Mouse (Mus musculus) embryonic facial prominence, embryonic 15.5 days (tissue): ENCODE data around the gene Gm867. TPM values are rescaled to one million over a fixed set of nuclear protein-coding genes. Genes with fewer than 3 reads are reported as not detected.
A peak's percentile ranks its signal among the peaks of the same experiment; 100 is the strongest.

Experiments
- ATAC-seq: fragments of 200-750 bp; cut with Nextera tagmentation; 2 replicates; pipeline ENCODE4 v1.8.0; 2017; ENCODE audit warnings: low read depth, moderate TSS enrichment; ENCODE audit not compliant: insufficient number of reproducible peaks, low FRiP score, low TSS enrichment
- H3K27ac ChIP-seq: fragments of 300-500 bp; sonication (generic); replicated peaks from 2 replicates; pipeline ENCODE4 v1.5.1; 2015; ENCODE audit warnings: mild to moderate bottlenecking, inconsistent platforms
- H3K27me3 ChIP-seq: fragments of 300-500 bp; sonication (generic); 2 replicates; pipeline ENCODE4 v1.6.1; 2015; ENCODE audit warnings: inconsistent platforms
- H3K36me3 ChIP-seq: fragments of 300-500 bp; sonication (generic); 2 replicates; pipeline ENCODE4 v1.6.1; 2015; ENCODE audit warnings: mild to moderate bottlenecking, inconsistent platforms
- H3K4me1 ChIP-seq: fragments of 300-500 bp; sonication (generic); 2 replicates; pipeline ENCODE4 v1.6.1; 2015; ENCODE audit warnings: inconsistent platforms
- H3K4me2 ChIP-seq: fragments of 300-500 bp; sonication (generic); replicated peaks from 2 replicates; pipeline ENCODE4 v1.6.1; 2015; ENCODE audit warnings: mild to moderate bottlenecking, inconsistent platforms
- H3K4me3 ChIP-seq: fragments of 300-500 bp; sonication (generic); replicated peaks from 2 replicates; pipeline ENCODE4 v1.5.1; 2015; ENCODE audit warnings: mild to moderate bottlenecking, inconsistent platforms
- H3K9ac ChIP-seq: fragments of 300-500 bp; sonication (generic); 2 replicates; pipeline ENCODE4 v1.6.1; 2015; ENCODE audit warnings: inconsistent platforms
- H3K9me3 ChIP-seq: fragments of 300-500 bp; sonication (generic); replicated peaks from 2 replicates; pipeline ENCODE4 v1.6.1; 2016; ENCODE audit warnings: inconsistent platforms
- WGBS: fragments of 180-500 bp; shearing (Covaris S2); methylation state at CpG from one replicate; pipeline ENCODE4 v1.1.7; 2015; 5-methylcytosine and 5-hydroxymethylcytosine counted together
- polyA plus RNA-seq: library from polyadenylated mRNA; unstranded; fragments of >200 nt; fragmentation: Nextera tagmentation; extraction: Ambion mirVana; gene quantifications from 2 replicates; pipeline ENCODE4 v1.2.1, GENCODE M21; 2015

The Gm867 gene
- polyA plus RNA-seq, 1 experiment from 2014 or later: 0.89 TPM

DNA sequence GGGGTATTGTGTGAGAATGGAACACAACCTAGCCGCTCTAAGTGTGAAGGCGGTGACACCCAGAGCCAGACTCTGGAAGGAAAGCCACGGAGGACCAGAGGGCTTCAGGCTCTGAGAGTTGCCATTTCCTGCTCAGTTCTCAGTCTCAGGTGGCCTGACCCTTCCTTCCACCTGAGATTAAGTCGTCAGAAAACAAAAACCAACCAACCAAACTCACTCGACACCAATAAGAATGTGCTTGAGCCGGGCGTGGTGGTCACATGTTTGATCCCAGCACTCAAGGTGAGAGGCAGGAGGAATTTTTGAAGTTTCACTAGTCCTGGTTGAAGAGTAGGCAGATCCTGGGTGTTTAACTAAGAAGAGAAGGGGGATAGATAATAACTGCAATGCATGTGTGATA, 5.4 kb upstream of the Gm867 start:
- ATAC-seq: no peak
- 80% methylated on average over 7 of the region's 7 CpGs for WGBS
- no peak overlapping the region for H3K9ac ChIP-seq
- no peak overlapping the region for H3K27ac ChIP-seq
- H3K27me3 ChIP-seq: no peaks in the 10 kb centered on the region
- peaks cover 6% of the 10 kb centered on the region for H3K4me1 ChIP-seq
- no peaks in the 10 kb centered on the region for H3K9me3 ChIP-seq
- no peak overlapping the region for H3K4me2 ChIP-seq
- no peak overlapping the region for H3K4me3 ChIP-seq
- H3K36me3 ChIP-seq: no peaks in the 10 kb centered on the region

DNA sequence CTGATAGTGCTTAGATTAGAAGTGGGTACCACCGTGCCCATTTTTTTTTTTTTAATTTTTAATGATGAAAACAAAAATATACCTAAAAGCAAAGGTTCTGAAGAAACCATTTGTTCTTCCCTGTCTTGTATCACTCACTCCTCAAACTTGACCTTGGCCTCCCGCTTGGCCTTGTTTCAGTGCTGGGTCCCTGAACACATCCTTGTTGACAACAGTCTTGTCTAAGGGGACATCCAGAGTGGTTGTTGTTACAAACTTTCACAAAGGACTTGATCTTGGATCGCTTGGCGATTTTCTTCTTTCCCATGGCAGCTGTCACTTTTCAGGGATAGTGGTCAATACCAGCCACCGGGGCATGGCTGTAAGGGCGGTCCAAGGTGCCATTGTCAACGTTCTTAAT, 4.7 kb upstream of the Gm867 start:
- Histone ChIP-seq H3K36me3 (no peaks in the 10 kb centered on the region), H3K27me3 (no peaks in the 10 kb centered on the region), H3K4me2 (no peak overlapping the region), H3K4me3 (no peak overlapping the region), H3K4me1 (no peaks in the 10 kb centered on the region), H3K9ac (no peak overlapping the region), H3K27ac (no peak overlapping the region), H3K9me3 (no peaks in the 10 kb centered on the region)
- WGBS: 92% methylated on average over 7 of the region's 7 CpGs
- ATAC-seq: no peak

DNA sequence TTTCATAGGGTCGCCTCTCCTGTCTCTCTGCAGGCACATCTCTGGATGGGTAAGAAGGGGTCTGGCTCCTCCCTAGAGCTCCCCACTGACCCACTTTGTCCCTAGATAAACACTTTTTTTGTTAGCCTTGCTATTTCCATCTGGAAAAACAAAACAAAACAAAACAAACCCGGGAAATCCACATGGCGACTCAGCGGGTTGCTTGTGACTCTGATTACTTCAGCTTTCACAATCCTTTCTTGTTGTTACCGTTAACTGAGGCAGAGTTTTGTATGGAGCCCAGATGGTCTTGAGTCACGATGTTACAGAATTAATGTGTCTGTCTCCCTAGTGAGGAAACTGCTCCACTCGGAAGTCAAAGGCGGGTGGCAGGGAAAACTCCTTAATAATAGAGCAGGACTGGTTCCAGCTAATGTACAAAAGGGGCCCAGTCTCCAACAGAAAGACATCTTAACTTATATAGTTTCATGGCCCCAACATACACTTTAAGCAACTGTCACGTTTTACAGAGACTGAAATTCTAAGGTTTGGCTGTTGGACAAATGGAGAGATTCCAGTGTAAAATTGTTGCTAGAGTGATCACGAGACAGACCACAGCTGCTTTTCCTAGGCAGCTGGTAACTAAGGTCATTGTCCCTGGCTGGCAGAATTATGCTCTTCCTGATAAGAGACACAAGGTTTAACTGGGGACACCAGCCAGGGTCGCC, 3.7 kb upstream of the Gm867 start:
- H3K36me3 ChIP-seq: no peaks in the 10 kb centered on the region
- no peaks in the 10 kb centered on the region for H3K27me3 ChIP-seq
- ATAC-seq: no peak
- H3K4me2 ChIP-seq: no peak overlapping the region
- peak overlapping the region; percentile 48; the same call in 1 of the 2 replicates for H3K27ac ChIP-seq
- no peak overlapping the region for H3K4me3 ChIP-seq
- H3K9me3 ChIP-seq: no peaks in the 10 kb centered on the region
- no peaks in the 10 kb centered on the region for H3K4me1 ChIP-seq
- no peak overlapping the region for H3K9ac ChIP-seq
- 27% methylated on average over 11 of the region's 11 CpGs for WGBS

DNA sequence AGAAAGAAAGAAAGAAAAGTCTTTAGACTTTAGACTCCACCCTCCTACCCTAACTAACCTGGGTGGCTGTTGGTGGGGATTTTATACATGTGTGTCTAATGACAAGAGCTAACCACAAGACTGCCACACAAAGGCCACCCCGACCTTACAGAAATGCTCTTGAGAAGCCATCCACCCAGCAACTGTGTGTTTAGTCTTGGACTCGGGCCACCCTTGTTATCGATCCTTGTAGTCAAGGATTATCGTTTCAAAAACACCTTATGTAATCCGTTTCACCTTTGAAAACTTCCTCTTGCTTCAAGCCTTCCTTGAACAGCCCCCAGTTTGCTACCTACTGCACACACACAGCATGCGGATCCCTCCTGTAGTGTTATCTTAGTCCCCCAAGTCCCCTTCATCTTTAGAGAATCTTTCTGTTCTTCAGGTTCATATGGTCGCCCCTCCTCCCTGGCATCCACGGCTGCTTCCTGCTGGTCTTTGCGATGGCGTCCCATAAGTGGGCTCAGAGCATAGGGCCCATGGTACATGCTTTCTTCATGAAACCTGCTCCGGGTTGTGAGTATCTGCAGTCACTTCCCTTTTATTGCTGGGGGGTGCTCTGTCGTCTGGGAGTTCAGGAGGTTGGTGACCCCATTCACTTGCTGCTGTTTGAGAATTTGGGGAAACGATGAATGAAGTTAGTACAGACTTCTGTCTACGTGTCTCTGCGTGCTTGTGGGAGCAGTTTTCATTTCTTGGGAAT, 2.4 kb upstream of the Gm867 start, which contains the start of gene Vpreb3:
Vpreb3 (plus strand) TSS at position 322 of the 742 bp plus-strand sequence.
- Histone ChIP-seq H3K4me3 (no peak within 1 kb of the TSS), H3K9ac (no peak within 1 kb of the TSS), H3K4me1 (no peaks in the 10 kb centered on the region), H3K9me3 (no peaks in the 10 kb centered on the region), H3K36me3 (no peaks in the 10 kb centered on the region), H3K4me2 (no peak within 1 kb of the TSS), H3K27ac (no peak within 1 kb of the TSS), H3K27me3 (no peaks in the 10 kb centered on the region)
- ATAC-seq: no peak
- 72% methylated on average over 15 of the region's 15 CpGs for WGBS

DNA sequence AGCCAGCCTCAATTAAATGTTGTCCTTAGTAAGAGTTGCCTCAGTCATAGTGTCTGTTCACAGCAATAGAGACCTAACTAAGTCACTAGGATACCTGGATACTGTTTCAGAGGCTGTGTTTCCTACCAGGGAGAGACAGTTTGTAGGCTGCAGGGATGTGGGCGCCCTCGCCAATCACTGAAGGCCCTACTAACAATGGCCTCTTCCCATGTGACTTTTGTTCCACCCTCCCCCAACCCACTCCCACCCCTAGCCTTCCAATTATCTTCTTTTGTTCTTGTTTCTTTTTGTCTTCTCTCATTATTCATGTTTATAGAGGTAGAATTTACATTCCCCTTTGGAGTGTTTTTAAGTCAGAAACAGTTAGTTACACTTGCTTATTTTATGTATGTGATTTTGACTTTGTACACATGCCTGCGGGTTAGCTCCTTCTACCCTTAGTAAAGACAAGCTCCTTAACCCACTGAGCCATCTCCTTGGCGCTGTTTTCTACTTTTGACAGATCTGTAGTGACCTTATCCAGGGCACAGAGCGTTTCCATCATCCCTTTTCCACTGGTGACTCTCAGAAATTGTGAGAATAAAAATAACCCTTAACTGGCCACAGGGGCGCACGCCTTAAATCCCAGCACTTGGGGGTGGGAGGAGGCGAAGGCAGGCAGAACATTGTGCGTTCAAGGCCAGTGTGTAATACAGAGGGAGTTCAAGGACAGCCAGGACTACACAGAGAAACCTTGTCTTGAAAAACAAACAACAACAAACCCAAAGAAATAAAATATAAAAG, 761 bp upstream of the Gm867 start:
- Histone ChIP-seq H3K27ac (no peak overlapping the region), H3K4me1 (peaks cover 1% of the 10 kb centered on the region; the same call in 1 of the 2 replicates), H3K27me3 (peaks cover 12% of the 10 kb centered on the region), H3K9me3 (no peaks in the 10 kb centered on the region), H3K36me3 (no peaks in the 10 kb centered on the region), H3K4me3 (no peak overlapping the region), H3K9ac (no peak overlapping the region), H3K4me2 (no peak overlapping the region)
- ATAC-seq: no peak
- 71% methylated on average over 9 of the region's 9 CpGs for WGBS

DNA sequence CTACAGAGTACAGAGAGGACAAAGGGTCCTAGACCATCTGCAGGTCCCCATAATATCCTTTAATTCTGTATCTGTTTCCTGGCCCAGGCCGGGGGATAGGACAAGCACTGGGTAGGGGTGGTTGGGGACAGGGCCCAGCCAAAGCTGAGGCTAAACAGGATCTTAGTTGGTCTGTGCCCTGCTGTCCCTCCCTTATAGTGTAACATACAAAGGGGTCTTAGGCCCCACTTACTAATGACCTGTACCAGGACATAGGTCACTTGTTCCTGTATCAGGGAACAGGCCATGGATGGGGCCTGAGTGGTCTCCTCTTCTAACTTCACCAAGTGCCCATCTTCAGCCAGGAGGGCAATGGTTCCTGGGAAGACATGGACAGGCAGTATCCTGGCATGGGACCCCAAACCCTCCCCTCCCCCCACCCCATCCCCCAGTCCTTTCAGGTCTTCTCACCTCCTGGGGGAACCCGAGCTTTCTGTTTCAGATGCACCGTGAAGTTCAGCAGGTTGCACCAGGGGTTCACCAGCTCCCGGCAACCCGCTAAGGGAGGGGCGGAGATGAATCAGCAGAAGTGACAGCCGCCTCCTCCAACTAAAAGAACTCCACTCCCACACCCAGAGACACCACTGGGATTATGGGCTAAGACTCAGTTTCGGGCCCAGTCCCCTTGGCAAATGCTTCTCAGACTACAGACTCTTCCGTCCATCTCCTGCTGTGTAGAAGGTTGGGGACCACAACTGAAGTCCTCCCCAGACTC, 814 bp downstream of the Gm867 start:
- 53% methylated on average over 9 of the region's 9 CpGs for WGBS
- Histone ChIP-seq H3K9ac (no peak overlapping the region), H3K36me3 (no peaks in the 10 kb centered on the region)

DNA sequence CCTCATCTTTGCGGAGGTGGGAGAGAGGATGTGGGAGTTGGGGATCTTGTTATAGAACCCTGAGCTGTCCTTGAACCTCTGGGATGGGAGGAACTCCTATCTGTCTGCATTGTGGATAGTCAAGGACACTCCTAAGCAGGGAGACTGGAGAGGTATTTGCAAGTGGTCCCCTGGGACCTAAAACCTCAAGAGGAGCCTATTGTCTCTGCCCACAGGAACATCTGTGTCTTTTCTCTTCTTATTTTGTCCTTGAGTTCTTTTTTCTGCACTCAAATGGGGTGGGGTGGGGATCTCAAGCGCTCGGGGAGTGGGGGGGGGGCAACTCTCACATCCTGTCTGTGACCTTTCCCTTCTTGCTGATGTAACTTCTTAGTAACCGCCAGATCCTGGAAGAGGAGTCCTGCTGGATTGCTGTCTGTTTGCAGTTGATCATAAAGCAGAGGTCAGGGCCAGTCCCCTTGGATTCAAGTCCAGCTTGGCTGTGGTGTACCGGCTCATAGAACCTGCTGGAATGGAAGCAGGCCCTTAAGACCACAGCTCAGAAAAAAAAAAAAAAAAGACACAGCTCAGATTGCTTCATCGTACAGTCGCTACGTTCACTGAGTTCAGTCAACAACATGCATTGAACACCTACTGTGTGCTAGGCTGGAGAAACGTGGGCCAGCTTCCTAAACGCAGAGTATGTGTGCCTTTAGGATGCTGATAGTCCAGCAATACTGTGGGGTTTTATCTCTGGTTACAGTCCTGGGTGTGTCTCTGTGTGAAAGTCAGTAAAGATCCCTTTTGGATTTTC, 2.4 kb downstream of the Gm867 start:
- Histone ChIP-seq H3K9me3 (no peaks in the 10 kb centered on the region), H3K36me3 (no peaks in the 10 kb centered on the region), H3K9ac (no peak overlapping the region), H3K4me1 (peaks cover 11% of the 10 kb centered on the region), H3K27me3 (peaks cover 23% of the 10 kb centered on the region), H3K4me3 (no peak overlapping the region), H3K27ac (no peak overlapping the region), H3K4me2 (no peak overlapping the region)
- ATAC-seq: no peak
- WGBS: 57% methylated on average over 10 of the region's 10 CpGs

More for the DNA sequence above, 814 bp downstream of the Gm867 start:
- peaks cover 11% of the 10 kb centered on the region for H3K4me1 ChIP-seq
- no peak overlapping the region for H3K4me3 ChIP-seq
- peaks cover 23% of the 10 kb centered on the region for H3K27me3 ChIP-seq
- no peak overlapping the region for H3K27ac ChIP-seq
- H3K9me3 ChIP-seq: no peaks in the 10 kb centered on the region
- ATAC-seq: no peak
- no peak overlapping the region for H3K4me2 ChIP-seq

DNA sequence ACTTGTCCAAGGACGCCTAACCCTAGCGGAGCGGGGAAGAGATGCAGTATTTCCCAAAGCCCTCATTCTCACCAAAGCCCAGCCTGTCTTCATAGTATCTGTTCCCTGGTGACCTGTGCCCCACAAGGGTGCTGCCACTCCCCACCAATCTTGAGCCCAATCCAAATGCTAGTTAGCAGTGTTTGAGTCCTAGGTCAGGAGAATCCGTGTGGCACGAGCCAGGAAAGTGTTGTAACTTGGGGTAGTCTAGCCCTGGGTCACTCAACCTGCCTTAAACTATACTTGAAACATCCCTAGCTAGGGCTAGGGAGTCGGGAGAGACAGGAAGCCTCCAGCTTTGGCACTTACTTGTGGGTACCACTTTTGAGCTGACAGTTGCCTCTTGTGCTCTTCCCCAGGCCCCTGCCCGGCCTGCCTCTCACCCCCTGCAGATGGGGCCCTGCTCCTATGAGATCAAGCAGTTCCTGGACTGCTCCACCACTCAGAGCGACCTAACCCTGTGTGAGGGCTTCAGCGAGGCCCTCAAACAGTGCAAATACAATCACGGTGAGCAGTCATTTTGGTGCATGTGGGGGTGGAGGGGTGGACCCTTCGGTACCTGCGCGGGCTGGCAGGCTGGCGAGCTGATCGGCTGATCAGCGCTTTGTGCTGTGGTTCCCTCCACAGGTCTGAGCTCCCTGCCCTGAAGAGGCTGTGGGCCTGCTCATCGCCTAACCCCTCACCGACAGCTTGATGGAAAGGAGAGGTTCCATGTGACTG, 3.4 kb downstream of the Gm867 start:
- H3K4me1 ChIP-seq: peaks cover 21% of the 10 kb centered on the region
- no peaks in the 10 kb centered on the region for H3K36me3 ChIP-seq
- WGBS: 46% methylated on average over 18 of the region's 18 CpGs
- H3K27me3 ChIP-seq: peaks cover 23% of the 10 kb centered on the region
- H3K9me3 ChIP-seq: no peaks in the 10 kb centered on the region
- no peak overlapping the region for H3K4me2 ChIP-seq
- H3K27ac ChIP-seq: no peak overlapping the region
- no peak for ATAC-seq
- H3K9ac ChIP-seq: no peak overlapping the region
- no peak overlapping the region for H3K4me3 ChIP-seq

DNA sequence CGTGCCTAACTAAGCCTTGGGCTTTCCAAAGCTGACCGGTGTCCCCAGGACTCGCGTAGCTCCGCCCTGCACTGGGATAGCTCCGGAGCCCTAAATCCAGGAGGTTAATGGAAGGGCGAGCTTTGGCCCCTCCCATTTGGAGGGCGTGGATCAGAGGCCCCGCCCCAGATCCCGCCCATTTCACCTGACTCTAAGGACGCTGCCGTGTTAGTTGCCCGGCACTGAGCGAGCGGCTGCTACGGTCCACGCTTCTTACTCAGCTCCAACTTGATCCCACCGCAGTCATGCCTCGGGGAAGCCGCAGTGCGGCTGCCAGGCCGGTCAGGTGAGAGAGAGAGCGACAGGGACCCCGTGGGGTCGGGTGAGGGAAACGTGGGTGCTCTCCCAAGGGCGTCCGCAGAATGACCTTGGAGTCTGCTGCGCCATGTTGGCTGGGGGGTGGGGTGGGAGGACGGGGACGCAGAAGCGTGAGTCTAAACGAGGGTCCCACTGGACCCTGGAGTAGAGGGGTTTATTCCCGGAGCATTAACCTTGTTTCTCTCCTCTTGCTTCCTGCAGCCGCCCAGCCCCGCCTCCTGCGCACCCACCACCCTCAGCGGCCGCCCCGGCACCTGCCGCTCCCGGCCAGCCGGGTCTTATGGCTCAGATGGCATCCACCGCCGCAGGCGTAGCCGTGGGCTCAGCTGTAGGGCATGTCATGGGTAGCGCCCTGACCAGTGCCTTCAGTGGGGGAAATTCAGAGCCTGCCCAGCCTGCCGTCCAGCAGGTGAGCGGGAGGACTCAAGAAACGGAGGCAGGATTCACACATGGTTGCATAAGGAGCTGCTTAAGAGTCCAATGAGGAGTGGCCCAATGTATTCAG, 4.6 kb downstream of the Gm867 start, which contains the start of gene Mmp11:
Mmp11 (minus strand) TSS at position 817 of the 862 bp plus-strand sequence.
- H3K9me3 ChIP-seq: no peaks in the 10 kb centered on the region
- H3K4me2 ChIP-seq: peak within 1 kb of the TSS; percentile 88
- no peak within 1 kb of the TSS for H3K27ac ChIP-seq
- 2% methylated on average over 50 of the region's 51 CpGs for WGBS
- no peaks in the 10 kb centered on the region for H3K36me3 ChIP-seq
- peak; percentile 59 for ATAC-seq
- H3K4me3 ChIP-seq: peak within 1 kb of the TSS; percentile 51
- H3K27me3 ChIP-seq: peaks cover 23% of the 10 kb centered on the region
- peaks cover 32% of the 10 kb centered on the region for H3K4me1 ChIP-seq
- peak within 1 kb of the TSS; percentile 23; the same call in 1 of the 2 replicates for H3K9ac ChIP-seq
